Mouse (Mus musculus) heart, embryonic 14.5 days (tissue): ENCODE measurements around the gene Nufip2. TPM values are rescaled to one million over a fixed set of nuclear protein-coding genes. Genes with fewer than 3 reads are reported as not detected.
A peak's percentile ranks its signal among the peaks of the same experiment; 100 is the strongest.

Experiments used
- ATAC-seq: fragments of 200-750 bp; cut with Nextera tagmentation; 2 replicates; pipeline ENCODE4 v1.8.0; 2017; ENCODE audit warnings: low read depth, moderate TSS enrichment; ENCODE audit not compliant: insufficient number of reproducible peaks, insufficient read depth, low FRiP score
- H3K27ac ChIP-seq, 2 experiments: fragments of 200-500 bp in 1 of 2; fragments of 300-500 bp in 1 of 2; sonication (generic) in 1 of 2; replicated peaks in 1 of 2; 2 replicates each; pipeline ENCODE4 v1.5.1; 2012 to 2014; ENCODE audit warnings: low read depth in 2 of 2, low read length in 2 of 2, control low read depth in 1 of 2, mild to moderate bottlenecking in 1 of 2, mixed read lengths in 1 of 2; ENCODE audit not compliant: control insufficient read depth in 1 of 2, insufficient read depth in 1 of 2
- H3K27me3 ChIP-seq: fragments of 300-500 bp; sonication (generic); 2 replicates; pipeline ENCODE4 v1.6.1; 2014; ENCODE audit warnings: mild to moderate bottlenecking, low read length, control low read depth; ENCODE audit not compliant: control insufficient read depth, insufficient read depth
- H3K36me3 ChIP-seq: fragments of 300-500 bp; sonication (generic); 2 replicates; pipeline ENCODE4 v1.6.1; 2014; ENCODE audit warnings: mild to moderate bottlenecking, control low read depth, low read length, mixed read lengths; ENCODE audit not compliant: control insufficient read depth, insufficient read depth
- H3K4me1 ChIP-seq, 2 experiments: fragments of 200-500 bp in 1 of 2; fragments of 300-500 bp in 1 of 2; sonication (generic) in 1 of 2; 2 replicates each; pipeline ENCODE4 v1.6.1; 2012 to 2014; ENCODE audit warnings: low read length in 2 of 2, control low read depth in 1 of 2, mixed read lengths in 1 of 2; ENCODE audit not compliant: control insufficient read depth in 2 of 2, insufficient read depth in 2 of 2
- H3K4me2 ChIP-seq: fragments of 300-500 bp; sonication (generic); 2 replicates; pipeline ENCODE4 v1.6.1; 2014; ENCODE audit warnings: mild to moderate bottlenecking, low read length
- H3K4me3 ChIP-seq, 2 experiments: fragments of 200-500 bp in 1 of 2; fragments of 300-500 bp in 1 of 2; sonication (generic) in 1 of 2; 2 replicates each; pipeline ENCODE4 v1.5.1; 2012 to 2014; ENCODE audit warnings: low read length in 2 of 2, mild to moderate bottlenecking in 2 of 2, control low read depth in 1 of 2, low read depth in 1 of 2, moderate library complexity in 1 of 2; ENCODE audit not compliant: control insufficient read depth in 1 of 2, insufficient read depth in 1 of 2
- H3K9ac ChIP-seq: fragments of 300-500 bp; sonication (generic); 2 replicates; pipeline ENCODE4 v1.6.1; 2014; ENCODE audit warnings: mild to moderate bottlenecking, low read length
- H3K9me3 ChIP-seq: fragments of 300-500 bp; sonication (generic); 2 replicates; pipeline ENCODE4 v1.6.1; 2016; ENCODE audit warnings: low read length, control low read depth; ENCODE audit not compliant: control insufficient read depth
- WGBS: fragments of 180-500 bp; shearing (Covaris S2); extraction: QIAGEN DNeasy Blood & Tissue Kit; methylation state at CpG from one replicate; pipeline ENCODE4 v1.1.7; 2014; 5-methylcytosine and 5-hydroxymethylcytosine counted together
- polyA plus RNA-seq: library from polyadenylated mRNA; unstranded; fragments of >200 nt; fragmentation: Nextera tagmentation; extraction: Ambion mirVana; gene quantifications from 2 replicates; pipeline ENCODE4 v1.2.1, GENCODE M21; 2014

The Nufip2 gene
- polyA plus RNA-seq, 1 experiment from 2014 or later = 5.4 TPM

DNA sequence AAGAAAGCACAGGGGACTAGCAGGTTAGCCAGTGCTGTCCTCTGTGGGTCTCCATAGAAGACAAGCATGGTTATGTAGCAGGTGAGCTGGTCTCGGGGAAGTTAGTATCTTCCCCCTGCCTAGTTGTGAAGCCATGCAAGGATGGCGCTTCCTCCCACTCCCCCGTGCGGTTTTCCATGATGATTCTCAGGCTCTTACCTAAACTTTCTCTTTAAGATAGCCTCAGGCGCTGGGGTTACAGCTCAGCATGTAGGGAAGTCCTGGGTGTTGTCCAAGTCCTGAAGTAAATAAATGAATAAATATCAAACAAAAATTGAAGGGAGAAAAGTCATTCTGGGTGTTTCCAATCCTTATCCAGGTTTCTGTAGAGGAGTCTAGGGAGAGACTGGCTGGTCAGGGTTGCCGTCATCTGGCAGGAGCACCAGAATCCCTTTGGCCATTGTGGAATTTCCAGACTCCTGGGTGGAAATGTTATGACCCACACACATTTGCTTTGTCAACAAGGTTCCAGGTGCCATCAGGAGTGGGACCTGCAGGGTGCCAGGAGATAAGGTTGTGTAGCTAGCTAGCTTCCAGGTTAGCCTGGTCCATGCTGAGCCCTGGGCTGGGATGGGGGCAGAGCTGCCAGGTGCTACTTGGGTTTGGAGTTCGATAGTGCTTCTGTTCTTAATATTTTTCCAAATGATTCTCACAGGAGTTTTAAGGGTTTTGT lies 96.3 kb downstream of the Nufip2 start:
- Histone ChIP-seq H3K27me3 (no peaks in the 10 kb centered on the region), H3K4me2 (no peak overlapping the region), H3K4me3 (no peak overlapping the region), H3K27ac (no peak overlapping the region), H3K36me3 (peaks cover 12% of the 10 kb centered on the region), H3K9me3 (no peaks in the 10 kb centered on the region), H3K9ac (no peak overlapping the region), H3K4me1 (peaks cover 50 to 52% of the 10 kb centered on the region in 2 experiments)
- ATAC-seq = no peak
- WGBS = 83% methylated on average over 7 of the region's 7 CpGs

GRCm38 (mm10) chr11:77783211-77783746 lies 97.3 kb downstream of the Nufip2 start:
- no peaks in the 10 kb centered on the region for H3K9me3 ChIP-seq
- 0 out of 2 replicates have a peak overlapping the region, but pooled peaks have one; percentile 39 for H3K4me2 ChIP-seq
- 68% methylated on average over 10 of the region's 10 CpGs for WGBS
- no peak for ATAC-seq
- H3K4me1 ChIP-seq = peaks cover 50 to 52% of the 10 kb centered on the region in 2 experiments
- H3K4me3 ChIP-seq = no peak overlapping the region
- peak overlapping the region; percentile 28; the same call in 1 of the 2 replicates for H3K9ac ChIP-seq
- peaks cover 2% of the 10 kb centered on the region for H3K36me3 ChIP-seq
- H3K27ac ChIP-seq = peak overlapping the region; percentile 19 to 96; a peak in 3 of 4 replicates
- no peaks in the 10 kb centered on the region for H3K27me3 ChIP-seq

- H3K27ac ChIP-seq = peak overlapping the region; percentile 19 to 96; a peak in 3 of 4 replicates
- H3K4me1 ChIP-seq = peaks cover 48 to 50% of the 10 kb centered on the region in 2 experiments
- no peaks in the 10 kb centered on the region for H3K36me3 ChIP-seq
- no peak for ATAC-seq
- H3K27me3 ChIP-seq = no peaks in the 10 kb centered on the region
- H3K9me3 ChIP-seq = no peaks in the 10 kb centered on the region
- peak overlapping the region; percentile 39; the same call in 1 of the 2 replicates for H3K4me2 ChIP-seq
- H3K9ac ChIP-seq = peak overlapping the region; percentile 28; the same call in 1 of the 2 replicates
- 33% methylated on average over 18 of the region's 18 CpGs for WGBS
- no peak overlapping the region for H3K4me3 ChIP-seq
These were observed 98.0 kb downstream of the Nufip2 start for GRCm38 (mm10) chr11:77783747-77784646.

GRCm38 (mm10) chr11:77784894-77785293 lies 98.9 kb downstream of the Nufip2 start:
- H3K9me3 ChIP-seq = no peaks in the 10 kb centered on the region
- H3K4me1 ChIP-seq = peaks cover 49 to 52% of the 10 kb centered on the region in 2 experiments
- 28% methylated on average over 9 of the region's 9 CpGs for WGBS
- H3K27ac ChIP-seq = peak overlapping the region; percentile 95 to 96
- H3K4me3 ChIP-seq = no peak overlapping the region
- no peak overlapping the region for H3K9ac ChIP-seq
- H3K4me2 ChIP-seq = peak overlapping the region; percentile 39
- no peaks in the 10 kb centered on the region for H3K36me3 ChIP-seq
- ATAC-seq = no peak
- no peaks in the 10 kb centered on the region for H3K27me3 ChIP-seq

GRCm38 (mm10) chr11:77785396-77785767 lies 99.4 kb downstream of the Nufip2 start:
- peak; percentile 54 for ATAC-seq
- H3K9me3 ChIP-seq = no peaks in the 10 kb centered on the region
- no peaks in the 10 kb centered on the region for H3K36me3 ChIP-seq
- H3K4me2 ChIP-seq = peak overlapping the region; percentile 39
- no peak overlapping the region for H3K4me3 ChIP-seq
- peaks cover 54 to 55% of the 10 kb centered on the region in 2 experiments for H3K4me1 ChIP-seq
- no peaks in the 10 kb centered on the region for H3K27me3 ChIP-seq
- peak overlapping the region; percentile 95 to 96 for H3K27ac ChIP-seq
- H3K9ac ChIP-seq = peak overlapping the region; percentile 65
- WGBS = 2% methylated on average over 5 of the region's 5 CpGs

DNA sequence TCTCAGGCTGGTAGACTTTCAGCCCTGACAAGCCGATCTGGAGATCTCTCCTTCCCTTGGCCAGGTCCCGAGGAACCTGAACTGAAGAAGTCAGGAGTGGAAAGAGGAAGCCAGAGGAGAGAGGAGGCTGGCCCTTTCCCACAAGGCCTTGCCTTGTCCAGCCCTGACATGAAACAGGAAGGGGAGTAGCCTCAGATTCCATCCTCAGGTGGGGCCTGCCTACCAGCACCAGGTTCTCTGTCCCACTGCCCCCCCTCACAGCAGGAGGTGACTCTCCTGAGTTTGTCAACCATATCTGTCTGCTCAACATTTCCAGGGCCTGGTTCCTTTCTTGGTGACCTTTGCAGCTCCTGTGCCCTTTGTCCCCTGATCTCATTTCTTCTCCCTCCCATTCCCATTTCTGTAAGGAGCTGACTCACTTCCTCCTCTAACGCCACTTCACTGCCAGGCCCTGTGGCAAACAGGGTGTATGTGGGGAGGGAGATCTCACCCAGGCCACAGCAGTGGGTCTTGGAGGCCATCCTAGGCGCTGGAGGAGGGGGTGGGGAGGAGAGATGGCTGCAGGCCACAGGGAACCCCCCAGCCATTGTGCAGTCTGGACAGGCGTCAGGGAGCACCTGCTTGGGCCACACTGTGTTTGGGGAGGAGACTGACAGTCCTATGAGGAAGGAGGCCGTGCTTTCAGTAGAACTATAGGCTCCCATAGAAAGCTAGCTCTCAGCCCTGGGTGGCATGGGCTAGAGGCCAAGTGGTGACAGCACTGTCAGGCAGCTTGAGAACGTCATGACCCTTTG lies 100.0 kb downstream of the Nufip2 start:
- H3K4me2 ChIP-seq = peak overlapping the region; percentile 39
- H3K9ac ChIP-seq = peak overlapping the region; percentile 65
- H3K27me3 ChIP-seq = no peaks in the 10 kb centered on the region
- H3K4me1 ChIP-seq = peaks cover 56 to 59% of the 10 kb centered on the region in 2 experiments
- H3K9me3 ChIP-seq = no peaks in the 10 kb centered on the region
- H3K27ac ChIP-seq = peak overlapping the region; percentile 95 to 96
- H3K4me3 ChIP-seq = no peak overlapping the region
- H3K36me3 ChIP-seq = no peaks in the 10 kb centered on the region
- peak; percentile 18; the same call in 1 of the 2 replicates for ATAC-seq
- 15% methylated on average over 7 of the region's 7 CpGs for WGBS

- H3K4me3 ChIP-seq = no peak within 1 kb of the TSS
- no peak for ATAC-seq
- H3K9me3 ChIP-seq = no peaks in the 10 kb centered on the region
- H3K27me3 ChIP-seq = no peaks in the 10 kb centered on the region
- H3K9ac ChIP-seq = no peak within 1 kb of the TSS
- WGBS = 75% methylated on average over 5 of the region's 5 CpGs
- peaks cover 62 to 73% of the 10 kb centered on the region in 2 experiments for H3K4me1 ChIP-seq
- H3K4me2 ChIP-seq = peak within 1 kb of the TSS; percentile 39; the same call in 1 of the 2 replicates
- no peaks in the 10 kb centered on the region for H3K36me3 ChIP-seq
- H3K27ac ChIP-seq = peak within 1 kb of the TSS; percentile 95 to 96
These were observed 101.8 kb downstream of the Nufip2 start, which contains the start of gene Gm10277 for GRCm38 (mm10) chr11:77787707-77788106. TSS of gene Gm10277 (minus strand) at chr11:77787747.
